Mouse (Mus musculus) spleen, adult 2 months (tissue): ENCODE measurements around the gene Camk1d.

Source experiments
- CTCF ChIP-seq: fragments of 200-500 bp; IDR thresholded peaks from 2 replicates; pipeline ENCODE4 v1.5.1; 2011; ENCODE audit warnings: mild to moderate bottlenecking, inconsistent platforms; ENCODE audit not compliant: insufficient read depth, insufficient read length, insufficient replicate concordance; ENCODE audit errors: extremely low read depth
- POLR2A ChIP-seq: fragments of 200-500 bp; IDR thresholded peaks from 2 replicates; pipeline ENCODE4 v1.6.1; 2011; ENCODE audit warnings: low read depth, low read length, inconsistent platforms

DNA sequence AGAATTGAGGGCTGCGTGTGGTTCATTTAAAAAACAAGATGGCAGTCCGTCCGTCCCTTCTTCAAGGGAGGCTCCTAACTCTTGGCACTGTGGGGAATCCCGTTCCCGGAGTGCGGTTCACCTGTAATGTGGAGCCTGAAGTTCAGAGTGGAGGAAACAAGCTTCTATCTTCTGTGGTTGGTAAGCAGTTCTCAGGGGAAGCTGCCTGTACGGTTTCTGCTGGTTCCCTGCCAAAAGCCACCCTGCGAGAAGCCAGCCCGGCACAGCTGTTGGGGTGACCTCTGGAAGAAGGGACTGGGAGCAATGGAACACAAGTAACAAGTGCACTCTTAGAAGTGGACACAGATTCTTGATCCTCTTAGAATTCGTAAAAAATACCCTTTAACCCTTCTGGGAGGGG lies 416.2 kb downstream of the Camk1d start:
- no peak for TF ChIP-seq CTCF
- TF ChIP-seq POLR2A = no peak
